Mouse (Mus musculus) liver, embryonic 14.5 days (tissue): ENCODE results near the gene Sfrp2.

Experiments used
- CTCF ChIP-seq: IDR thresholded peaks from 2 replicates; pipeline ENCODE4 v1.5.1; 2016; ENCODE audit warnings: antibody characterized with exemption, low read depth, control low read depth
- EP300 ChIP-seq: IDR thresholded peaks from 2 replicates; pipeline ENCODE4 v1.6.1; 2016; ENCODE audit warnings: antibody characterized with exemption, low read depth

GRCm38 (mm10) chr3:83747276-83747675 is 18.8 kb upstream of the Sfrp2 start:
- TF ChIP-seq CTCF, result no peak
- TF ChIP-seq EP300, result no peak
